Mouse (Mus musculus) liver, postnatal 0 days (tissue): ENCODE data around the gene Cntn2. TPM values are rescaled to one million over a fixed set of nuclear protein-coding genes. Genes with fewer than 3 reads are reported as not detected.

Experiments used
- ATAC-seq: fragments of 200-750 bp; cut with Nextera tagmentation; 2 replicates; pipeline ENCODE4 v1.8.0; 2017; ENCODE audit warnings: mild to moderate bottlenecking, moderate library complexity
- DNase-seq: peaks from one replicate; pipeline ENCODE4 v3.0.0-alpha.2; 2016
- H3K27ac ChIP-seq: fragments of 300-500 bp; sonication (generic); 2 replicates; pipeline ENCODE4 v1.5.1; 2014; ENCODE audit warnings: antibody characterized with exemption, moderate library complexity, mild to moderate bottlenecking, low read depth
- H3K27me3 ChIP-seq: fragments of 300-500 bp; sonication (generic); 2 replicates; pipeline ENCODE4 v1.6.1; 2014; ENCODE audit warnings: low read length, control low read depth, mixed read lengths; ENCODE audit not compliant: insufficient read depth
- H3K36me3 ChIP-seq: fragments of 300-500 bp; sonication (generic); replicated peaks from 2 replicates; pipeline ENCODE4 v1.6.1; 2014; ENCODE audit warnings: mild to moderate bottlenecking, control low read depth, low read length, moderate library complexity, mixed read lengths; ENCODE audit not compliant: insufficient read depth
- H3K4me1 ChIP-seq: fragments of 300-500 bp; sonication (generic); 2 replicates; pipeline ENCODE4 v1.6.1; 2014; ENCODE audit warnings: antibody characterized with exemption, mild to moderate bottlenecking, control low read depth; ENCODE audit not compliant: insufficient read depth
- H3K4me2 ChIP-seq: fragments of 300-500 bp; sonication (generic); 2 replicates; pipeline ENCODE4 v1.6.1; 2014; ENCODE audit warnings: low read depth, mild to moderate bottlenecking, low read length, moderate library complexity, mixed read lengths
- H3K4me3 ChIP-seq: fragments of 300-500 bp; sonication (generic); 2 replicates; pipeline ENCODE4 v1.5.1; 2014; ENCODE audit warnings: low read depth, low read length
- H3K9ac ChIP-seq: fragments of 300-500 bp; sonication (generic); replicated peaks from 2 replicates; pipeline ENCODE4 v1.6.1; 2014; ENCODE audit warnings: mild to moderate bottlenecking, moderate library complexity
- H3K9me3 ChIP-seq: fragments of 300-500 bp; sonication (generic); 2 replicates; pipeline ENCODE4 v1.6.1; 2016; ENCODE audit warnings: mild to moderate bottlenecking, control low read depth, low read length, mixed read lengths
- CTCF ChIP-seq: sonication (generic); IDR thresholded peaks from 2 replicates; pipeline ENCODE4 v1.5.1; 2016; ENCODE audit warnings: antibody characterized with exemption, low read depth
- EP300 ChIP-seq: IDR thresholded peaks from 2 replicates; pipeline ENCODE4 v1.6.1; 2016; ENCODE audit warnings: antibody characterized with exemption, low read depth, mild to moderate bottlenecking
- WGBS: fragments of 180-500 bp; shearing (Covaris S2); extraction: QIAGEN DNeasy Blood & Tissue Kit; methylation state at CpG from one replicate; pipeline ENCODE4 v1.1.7; 2014; ENCODE audit not compliant: insufficient replicate concordance; 5-methylcytosine and 5-hydroxymethylcytosine counted together
- polyA plus RNA-seq: library from polyadenylated mRNA; unstranded; fragments of >200 nt; fragmentation: Nextera tagmentation; extraction: Ambion mirVana; gene quantifications from 2 replicates; pipeline ENCODE4 v1.2.1, GENCODE M21; 2015

Gene Cntn2
- polyA plus RNA-seq, 1 experiment from 2014 or later = 0.20 TPM

GRCm38 (mm10) chr1:132570068-132570780 lies 27.2 kb upstream of the Cntn2 start:
- no peak overlapping the region for H3K4me2 ChIP-seq
- WGBS = 84% methylated on average over 15 of the region's 15 CpGs
- H3K27me3 ChIP-seq = no peaks in the 10 kb centered on the region
- H3K4me1 ChIP-seq = no peaks in the 10 kb centered on the region
- DNase-seq (no peak), ATAC-seq (no peak)
- no peak overlapping the region for H3K4me3 ChIP-seq
- H3K27ac ChIP-seq = no peak overlapping the region
- no peak overlapping the region for H3K9ac ChIP-seq
- H3K9me3 ChIP-seq = no peaks in the 10 kb centered on the region
- no peak for TF ChIP-seq CTCF
- TF ChIP-seq EP300 = no peak
- no peaks in the 10 kb centered on the region for H3K36me3 ChIP-seq

- no peak overlapping the region for H3K4me2 ChIP-seq
- H3K27me3 ChIP-seq = no peaks in the 10 kb centered on the region
- H3K9me3 ChIP-seq = no peaks in the 10 kb centered on the region
- no peak overlapping the region for H3K27ac ChIP-seq
- WGBS = 64% methylated on average over 9 of the region's 9 CpGs
- DNase-seq (no peak), ATAC-seq (no peak)
- no peaks in the 10 kb centered on the region for H3K36me3 ChIP-seq
- H3K4me1 ChIP-seq = no peaks in the 10 kb centered on the region
- no peak overlapping the region for H3K4me3 ChIP-seq
- H3K9ac ChIP-seq = no peak overlapping the region
- TF ChIP-seq EP300 (no peak), CTCF (no peak)
Observed at GRCm38 (mm10) chr1:132569516-132569915, 26.5 kb upstream of the Cntn2 start.

- no peak for DNase-seq
- no peak for ATAC-seq
- Histone ChIP-seq H3K4me1 (no peaks in the 10 kb centered on the region), H3K36me3 (no peaks in the 10 kb centered on the region), H3K27me3 (no peaks in the 10 kb centered on the region), H3K9ac (no peak overlapping the region), H3K4me3 (no peak overlapping the region), H3K27ac (no peak overlapping the region), H3K9me3 (no peaks in the 10 kb centered on the region), H3K4me2 (no peak overlapping the region)
- no peak for TF ChIP-seq CTCF
- TF ChIP-seq EP300 = no peak
- 74% methylated on average over 11 of the region's 11 CpGs for WGBS
Observed at GRCm38 (mm10) chr1:132567336-132568125, 24.5 kb upstream of the Cntn2 start.

GRCm38 (mm10) chr1:132565766-132566165 lies 22.7 kb upstream of the Cntn2 start:
- WGBS = 53% methylated on average over 7 of the region's 7 CpGs
- Histone ChIP-seq H3K27ac (no peak overlapping the region), H3K4me2 (no peak overlapping the region), H3K27me3 (no peaks in the 10 kb centered on the region), H3K4me1 (no peaks in the 10 kb centered on the region), H3K9ac (no peak overlapping the region), H3K9me3 (no peaks in the 10 kb centered on the region), H3K4me3 (no peak overlapping the region), H3K36me3 (no peaks in the 10 kb centered on the region)
- DNase-seq (no peak), ATAC-seq (no peak)
- TF ChIP-seq CTCF (no peak), EP300 (no peak)

GRCm38 (mm10) chr1:132564946-132565345 lies 21.9 kb upstream of the Cntn2 start:
- ATAC-seq (no peak), DNase-seq (no peak)
- no peaks in the 10 kb centered on the region for H3K9me3 ChIP-seq
- H3K4me1 ChIP-seq = no peaks in the 10 kb centered on the region
- H3K4me2 ChIP-seq = no peak overlapping the region
- no peaks in the 10 kb centered on the region for H3K36me3 ChIP-seq
- H3K4me3 ChIP-seq = no peak overlapping the region
- no peaks in the 10 kb centered on the region for H3K27me3 ChIP-seq
- TF ChIP-seq EP300 (no peak), CTCF (no peak)
- H3K27ac ChIP-seq = no peak overlapping the region
- no peak overlapping the region for H3K9ac ChIP-seq
- WGBS = 30% methylated on average over 6 of the region's 6 CpGs

GRCm38 (mm10) chr1:132562337-132562795 lies 19.3 kb upstream of the Cntn2 start:
- TF ChIP-seq EP300 (no peak), CTCF (no peak)
- no peaks in the 10 kb centered on the region for H3K36me3 ChIP-seq
- 43% methylated on average over 10 of the region's 10 CpGs for WGBS
- no peaks in the 10 kb centered on the region for H3K9me3 ChIP-seq
- no peak overlapping the region for H3K27ac ChIP-seq
- DNase-seq (no peak), ATAC-seq (no peak)
- H3K4me2 ChIP-seq = no peak overlapping the region
- no peak overlapping the region for H3K4me3 ChIP-seq
- no peak overlapping the region for H3K9ac ChIP-seq
- H3K4me1 ChIP-seq = 0 out of 2 replicates have a peak, but pooled peaks cover 2% of the 10 kb centered on the region
- H3K27me3 ChIP-seq = no peaks in the 10 kb centered on the region
